Mouse (Mus musculus): ENCODE results near the gene 4921507P07Rik. TPM values are rescaled to one million over a fixed set of nuclear protein-coding genes. Genes with fewer than 3 reads are reported as not detected.
"Not testable (repeated sequence)": the region's sequence is repeated elsewhere in the genome, so short reads cannot be mapped to it uniquely, and the experiment has no call there.

4921507P07Rik gene
- polyA plus RNA-seq (2016; fragmentation: Nextera tagmentation; extraction: Ambion mirVana): 0.53 and 0.61 TPM in 2 replicates

GRCm38 (mm10) chr6:50596301-50597211 lies at the start of gene 4921507P07Rik:
4921507P07Rik (minus strand) TSS chr6:50596632.
- no peak within 1 kb of the TSS for H3K27ac ChIP-seq
- H3K4me1 ChIP-seq: peaks cover 7% of the 10 kb centered on the region
- no peaks in the 10 kb centered on the region for H3K36me3 ChIP-seq (replicated peaks)
- H3K9ac ChIP-seq: peak within 1 kb of the TSS; percentile 71
- no peaks in the 10 kb centered on the region for H3K9me3 ChIP-seq
- under 1% methylated on average over 60 of the region's 62 CpGs for WGBS
- no peaks in the 10 kb centered on the region for H3K27me3 ChIP-seq
- ATAC-seq (ENCODE audit: low FRiP score): peak; percentile 96
- peak within 1 kb of the TSS; percentile 98 for H3K4me2 ChIP-seq
- H3K4me3 ChIP-seq (replicated peaks): peak within 1 kb of the TSS; percentile 62

- Histone ChIP-seq H3K9me3 (no peaks in the 10 kb centered on the region), H3K4me1 (peaks cover 10% of the 10 kb centered on the region), H3K36me3 (replicated peaks) (no peaks in the 10 kb centered on the region), H3K4me3 (replicated peaks) (no peak overlapping the region), H3K4me2 (no peak overlapping the region), H3K27ac (no peak overlapping the region), H3K27me3 (no peaks in the 10 kb centered on the region; the same call in 1 of the 2 replicates), H3K9ac (no peak overlapping the region)
- ATAC-seq (ENCODE audit: low FRiP score): no peak
- 64% methylated on average over 3 of the region's 3 CpGs for WGBS
Measured at GRCm38 (mm10) chr6:50644701-50645100, 48.3 kb upstream of the 4921507P07Rik start.

DNA sequence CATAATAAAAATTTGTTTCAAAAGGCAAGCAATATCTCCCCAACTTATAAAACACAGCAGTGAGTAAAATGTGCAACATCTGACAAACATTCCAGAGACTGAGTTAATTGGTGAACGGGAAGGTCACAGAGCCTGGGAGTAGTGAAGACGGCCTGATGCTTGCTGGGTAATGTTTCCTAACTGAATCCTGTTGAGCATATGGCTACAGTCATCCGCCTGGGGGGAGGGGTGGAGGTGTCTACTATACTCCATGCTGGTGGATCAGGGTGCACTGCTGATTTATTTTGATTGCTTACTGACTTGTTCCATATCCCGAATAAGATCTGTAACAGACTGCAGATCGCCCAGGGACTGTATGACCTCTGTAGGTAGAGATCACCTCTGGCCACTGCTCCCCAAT lies 45.5 kb upstream of the 4921507P07Rik start:
- Histone ChIP-seq H3K9ac (no peak overlapping the region), H3K4me3 (replicated peaks) (no peak overlapping the region), H3K9me3 (no peaks in the 10 kb centered on the region), H3K4me2 (no peak overlapping the region), H3K4me1 (peaks cover 10% of the 10 kb centered on the region), H3K27ac (no peak overlapping the region), H3K27me3 (no peaks in the 10 kb centered on the region; the same call in 1 of the 2 replicates), H3K36me3 (replicated peaks) (no peaks in the 10 kb centered on the region)
- WGBS: 71% methylated on average over 5 of the region's 5 CpGs
- ATAC-seq (ENCODE audit: low FRiP score): no peak

DNA sequence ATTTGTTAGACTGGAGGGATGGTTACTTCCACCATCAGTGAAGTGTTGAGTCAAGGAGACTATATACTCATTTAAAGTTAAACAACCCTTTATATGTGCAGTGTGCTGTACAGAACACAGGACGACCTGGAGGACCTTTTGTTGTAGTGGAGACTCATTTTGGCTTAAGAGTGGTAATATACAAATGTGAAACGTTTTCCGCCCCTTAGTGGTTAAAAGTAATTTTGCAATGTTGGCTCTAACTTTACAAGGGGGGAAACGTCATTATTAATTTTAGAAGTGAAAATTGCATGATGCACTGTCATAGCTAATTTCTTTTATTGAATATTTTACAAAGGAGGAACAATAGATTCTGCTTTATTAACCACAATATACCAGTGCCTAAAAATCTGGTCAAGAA lies 43.9 kb upstream of the 4921507P07Rik start:
- H3K4me2 ChIP-seq: no peak overlapping the region
- no peaks in the 10 kb centered on the region for H3K36me3 ChIP-seq (replicated peaks)
- 78% methylated on average over 4 of the region's 4 CpGs for WGBS
- no peak overlapping the region for H3K9ac ChIP-seq
- H3K27ac ChIP-seq: no peak overlapping the region
- ATAC-seq (ENCODE audit: low FRiP score): no peak
- peaks cover 10% of the 10 kb centered on the region for H3K4me1 ChIP-seq
- H3K9me3 ChIP-seq: no peaks in the 10 kb centered on the region
- H3K27me3 ChIP-seq: no peaks in the 10 kb centered on the region; the same call in 1 of the 2 replicates
- H3K4me3 ChIP-seq (replicated peaks): no peak overlapping the region

- no peak overlapping the region for H3K9ac ChIP-seq
- H3K4me1 ChIP-seq: peaks cover 10% of the 10 kb centered on the region
- no peak overlapping the region for H3K4me3 ChIP-seq (replicated peaks)
- WGBS: 76% methylated on average over 2 of the region's 2 CpGs
- ATAC-seq (ENCODE audit: low FRiP score): no peak
- H3K27me3 ChIP-seq: no peaks in the 10 kb centered on the region; the same call in 1 of the 2 replicates
- H3K4me2 ChIP-seq: no peak overlapping the region
- no peaks in the 10 kb centered on the region for H3K9me3 ChIP-seq
- no peaks in the 10 kb centered on the region for H3K36me3 ChIP-seq (replicated peaks)
- no peak overlapping the region for H3K27ac ChIP-seq
Measured at GRCm38 (mm10) chr6:50639656-50640055, 43.2 kb upstream of the 4921507P07Rik start.

- not testable (repeated sequence) for H3K9ac ChIP-seq; H3K36me3 ChIP-seq (replicated peaks); ATAC-seq (ENCODE audit: low FRiP score); H3K27ac ChIP-seq; H3K27me3 ChIP-seq; H3K4me2 ChIP-seq; H3K4me1 ChIP-seq; H3K9me3 ChIP-seq; H3K4me3 ChIP-seq (replicated peaks)
- 64% methylated on average over 2 of the region's 2 CpGs for WGBS
Measured at GRCm38 (mm10) chr6:50626170-50626569, 29.7 kb upstream of the 4921507P07Rik start.

DNA sequence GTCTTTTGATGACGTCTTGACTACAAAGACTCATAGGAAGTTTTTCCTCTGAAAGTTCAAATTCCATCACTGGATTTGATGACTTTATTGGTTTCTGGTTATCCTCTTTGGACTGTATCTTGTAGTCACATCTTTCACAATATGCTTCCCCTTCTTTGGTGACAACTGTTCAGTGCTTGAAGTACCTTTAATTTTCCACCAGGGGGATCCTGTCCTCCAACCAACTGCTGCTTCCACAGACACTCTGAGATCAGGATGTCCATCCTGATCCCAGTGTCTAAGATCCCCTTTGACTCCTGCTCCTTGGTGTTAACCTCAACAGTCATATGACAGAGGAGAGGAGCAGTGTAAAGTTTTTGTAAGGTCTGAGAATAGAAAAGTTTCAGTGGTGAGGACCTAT lies 21.8 kb upstream of the 4921507P07Rik start:
- WGBS: 91% methylated on average over 1 of the region's 1 CpGs
- H3K27ac ChIP-seq: not testable (repeated sequence)

DNA sequence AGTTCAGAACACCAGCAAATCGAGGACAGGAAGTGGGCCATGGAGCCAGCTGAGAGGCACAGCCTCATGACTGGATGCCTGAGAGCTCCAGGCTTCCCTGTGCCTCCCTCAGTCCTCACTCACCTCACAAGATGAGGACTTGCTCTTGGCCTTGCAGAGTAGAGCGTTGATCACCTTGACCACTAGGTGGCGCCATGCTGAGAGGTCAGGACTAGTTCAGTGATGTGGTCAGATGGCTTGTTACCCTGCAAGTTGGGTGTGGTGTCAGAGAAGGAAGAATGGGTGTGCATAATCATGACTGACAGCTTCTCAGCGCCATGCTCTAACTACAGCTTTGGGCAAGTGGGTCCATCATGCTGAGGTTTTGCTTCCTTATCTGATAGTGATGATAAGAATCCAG lies 5.2 kb upstream of the 4921507P07Rik start:
- no peaks in the 10 kb centered on the region for H3K9me3 ChIP-seq
- H3K4me1 ChIP-seq: no peaks in the 10 kb centered on the region
- no peak for ATAC-seq (ENCODE audit: low FRiP score)
- no peak overlapping the region for H3K27ac ChIP-seq
- no peak overlapping the region for H3K4me2 ChIP-seq
- H3K27me3 ChIP-seq: no peaks in the 10 kb centered on the region
- no peak overlapping the region for H3K9ac ChIP-seq
- no peak overlapping the region for H3K4me3 ChIP-seq (replicated peaks)
- no peaks in the 10 kb centered on the region for H3K36me3 ChIP-seq (replicated peaks)
- 24% methylated on average over 4 of the region's 4 CpGs for WGBS

More for the DNA sequence above, 21.8 kb upstream of the 4921507P07Rik start:
- H3K4me3 ChIP-seq (replicated peaks); H3K36me3 ChIP-seq (replicated peaks); ATAC-seq (ENCODE audit: low FRiP score); H3K9me3 ChIP-seq; H3K4me1 ChIP-seq; H3K27me3 ChIP-seq; H3K9ac ChIP-seq; H3K4me2 ChIP-seq: not testable (repeated sequence)

GRCm38 (mm10) chr6:50598560-50598959 lies 2.1 kb upstream of the 4921507P07Rik start:
- H3K4me1 ChIP-seq: peaks cover 7% of the 10 kb centered on the region
- no peak overlapping the region for H3K4me3 ChIP-seq (replicated peaks)
- WGBS: 70% methylated on average over 5 of the region's 5 CpGs
- no peak for ATAC-seq (ENCODE audit: low FRiP score)
- H3K27me3 ChIP-seq: no peaks in the 10 kb centered on the region
- H3K9me3 ChIP-seq: no peaks in the 10 kb centered on the region
- no peak overlapping the region for H3K9ac ChIP-seq
- no peak overlapping the region for H3K4me2 ChIP-seq
- no peak overlapping the region for H3K27ac ChIP-seq
- H3K36me3 ChIP-seq (replicated peaks): no peaks in the 10 kb centered on the region

DNA sequence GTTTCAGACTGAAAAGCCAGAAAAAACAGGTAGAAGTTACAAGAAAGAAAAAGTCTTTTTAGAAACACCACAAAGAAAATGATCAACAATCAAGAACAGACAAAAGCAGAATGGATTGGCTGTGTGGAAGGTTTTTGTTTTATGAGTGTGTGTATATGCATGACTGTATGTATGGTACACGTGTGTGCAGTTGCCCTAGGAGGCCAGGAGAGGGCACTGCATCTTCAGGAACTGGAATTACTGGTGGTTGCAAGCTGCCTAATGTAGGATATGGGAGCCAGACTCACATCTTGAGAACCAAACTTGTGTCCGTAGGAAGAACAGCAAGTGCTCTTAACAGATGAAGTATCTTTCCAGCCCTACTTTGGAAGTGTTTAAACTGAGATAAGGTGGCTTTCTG lies 2.1 kb downstream of the 4921507P07Rik start:
- no peaks in the 10 kb centered on the region for H3K27me3 ChIP-seq
- H3K27ac ChIP-seq: no peak overlapping the region
- no peaks in the 10 kb centered on the region for H3K9me3 ChIP-seq
- no peak overlapping the region for H3K4me2 ChIP-seq
- no peak overlapping the region for H3K4me3 ChIP-seq (replicated peaks)
- H3K4me1 ChIP-seq: peaks cover 7% of the 10 kb centered on the region
- no peaks in the 10 kb centered on the region for H3K36me3 ChIP-seq (replicated peaks)
- H3K9ac ChIP-seq: no peak overlapping the region
- 88% methylated on average over 2 of the region's 2 CpGs for WGBS
- no peak for ATAC-seq (ENCODE audit: low FRiP score)

GRCm38 (mm10) chr6:50593334-50593845 lies 3.0 kb downstream of the 4921507P07Rik start:
- WGBS: 74% methylated on average over 10 of the region's 10 CpGs
- no peaks in the 10 kb centered on the region for H3K9me3 ChIP-seq
- no peak overlapping the region for H3K4me3 ChIP-seq (replicated peaks)
- no peak overlapping the region for H3K4me2 ChIP-seq
- no peak overlapping the region for H3K9ac ChIP-seq
- H3K27me3 ChIP-seq: no peaks in the 10 kb centered on the region
- no peak for ATAC-seq (ENCODE audit: low FRiP score)
- no peak overlapping the region for H3K27ac ChIP-seq
- no peaks in the 10 kb centered on the region for H3K36me3 ChIP-seq (replicated peaks)
- peaks cover 7% of the 10 kb centered on the region for H3K4me1 ChIP-seq

DNA sequence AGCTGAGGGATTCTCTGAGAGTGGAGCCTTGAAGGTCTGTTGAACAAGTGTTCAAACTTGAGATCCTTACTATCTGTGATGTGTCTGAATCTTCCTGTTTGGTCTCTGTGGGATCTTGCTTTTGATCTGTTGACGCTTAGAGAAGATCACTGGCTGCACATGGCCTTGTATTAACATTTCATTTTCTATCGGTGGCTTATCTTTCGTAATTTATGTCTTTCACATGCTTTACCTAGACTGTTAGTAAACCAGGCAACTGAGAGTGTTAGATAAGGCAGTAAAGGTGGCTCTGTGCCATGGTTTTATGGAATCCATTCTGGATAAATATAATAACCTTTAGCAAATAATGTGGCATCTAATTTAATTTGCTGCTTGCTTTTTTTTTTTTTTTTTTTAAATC lies 6.2 kb downstream of the 4921507P07Rik start:
- Histone ChIP-seq H3K9me3 (no peaks in the 10 kb centered on the region), H3K4me3 (replicated peaks) (no peak overlapping the region), H3K36me3 (replicated peaks) (no peaks in the 10 kb centered on the region), H3K27ac (no peak overlapping the region), H3K27me3 (no peaks in the 10 kb centered on the region), H3K9ac (no peak overlapping the region), H3K4me1 (no peaks in the 10 kb centered on the region), H3K4me2 (no peak overlapping the region)
- WGBS: 89% methylated on average over 3 of the region's 3 CpGs
- ATAC-seq (ENCODE audit: low FRiP score): no peak

GRCm38 (mm10) chr6:50588251-50588650 lies 8.2 kb downstream of the 4921507P07Rik start:
- H3K9ac ChIP-seq: no peak overlapping the region
- no peak overlapping the region for H3K4me2 ChIP-seq
- no peak overlapping the region for H3K27ac ChIP-seq
- ATAC-seq (ENCODE audit: low FRiP score): no peak
- WGBS: 90% methylated on average over 1 of the region's 1 CpGs
- H3K36me3 ChIP-seq (replicated peaks): no peaks in the 10 kb centered on the region
- no peak overlapping the region for H3K4me3 ChIP-seq (replicated peaks)
- H3K27me3 ChIP-seq: no peaks in the 10 kb centered on the region
- no peaks in the 10 kb centered on the region for H3K9me3 ChIP-seq
- no peaks in the 10 kb centered on the region for H3K4me1 ChIP-seq

All from forebrain, embryonic 12.5 days (tissue).